Mouse (Mus musculus) hematopoietic stem cell, adult 5-6 weeks (primary cell): ENCODE data around the gene Aff1. TPM values are rescaled to one million over a fixed set of nuclear protein-coding genes. Genes with fewer than 3 reads are reported as not detected.

Experiments
- ATAC-seq, 2 experiments: fragments of 125-278 bp in 1 of 2; replicated peaks in 1 of 2; 2 replicates each; pipeline ENCODE4 v1.8.0; 2016 to 2017; ENCODE audit warnings: inconsistent platforms in 2 of 2, mild to moderate bottlenecking in 2 of 2, moderate number of reproducible peaks in 2 of 2, low read depth in 1 of 2, moderate TSS enrichment in 1 of 2; ENCODE audit not compliant: low FRiP score in 2 of 2, poor library complexity in 2 of 2, severe bottlenecking in 2 of 2, insufficient read depth in 1 of 2, low TSS enrichment in 1 of 2
- total RNA-seq: library from RNA; stranded (forward); fragments of 172-1452, 232-1000 nt; gene quantifications from 2 replicates; pipeline ENCODE4 v1.2.3, GENCODE M21; 2017

The Aff1 gene
- total RNA-seq, 1 experiment from 2014 or later = 19.7 TPM

- ATAC-seq = no peak
Observed at GRCm38 (mm10) chr5:103854807-103855194, 162.6 kb downstream of the Aff1 start.

- no peak for ATAC-seq
Observed at GRCm38 (mm10) chr5:103855483-103856211, 163.5 kb downstream of the Aff1 start.

DNA sequence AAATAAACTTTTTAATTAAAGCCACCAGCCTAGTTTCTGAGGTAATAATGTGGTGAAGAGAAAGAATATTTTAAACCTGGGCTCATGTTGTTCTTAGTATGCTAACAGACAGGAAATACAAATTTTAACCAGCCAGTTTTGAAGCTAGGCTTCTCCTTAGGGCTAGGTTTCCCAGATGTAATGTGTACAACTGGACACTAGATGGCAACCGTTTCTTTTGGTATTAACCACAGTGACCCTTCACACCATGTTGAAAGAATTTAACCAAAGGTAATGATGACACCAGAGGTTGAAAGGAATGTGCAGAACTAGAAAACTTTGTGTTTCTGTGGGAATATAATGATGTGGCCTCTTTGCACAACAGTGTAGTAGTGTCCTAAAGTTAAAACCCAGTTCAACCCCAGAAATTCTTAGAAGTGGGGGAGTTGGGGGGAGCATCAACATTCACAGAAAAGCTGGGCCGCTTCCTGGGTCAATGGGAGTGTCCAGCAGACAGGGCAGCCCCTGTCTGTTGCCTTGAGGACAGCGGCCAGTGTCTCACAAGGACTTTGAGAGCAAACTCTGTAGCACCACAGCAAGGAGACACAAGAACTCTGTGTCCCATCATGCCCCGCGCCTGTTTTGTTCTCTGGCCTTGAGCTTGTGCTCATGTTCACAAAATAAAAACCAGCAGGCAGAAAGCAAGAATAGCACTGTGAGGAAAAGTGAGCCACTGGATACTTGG lies 164.3 kb downstream of the Aff1 start:
- ATAC-seq = peak in 1 of 2 experiments; percentile 69; a peak in 1 of 4 replicates

DNA sequence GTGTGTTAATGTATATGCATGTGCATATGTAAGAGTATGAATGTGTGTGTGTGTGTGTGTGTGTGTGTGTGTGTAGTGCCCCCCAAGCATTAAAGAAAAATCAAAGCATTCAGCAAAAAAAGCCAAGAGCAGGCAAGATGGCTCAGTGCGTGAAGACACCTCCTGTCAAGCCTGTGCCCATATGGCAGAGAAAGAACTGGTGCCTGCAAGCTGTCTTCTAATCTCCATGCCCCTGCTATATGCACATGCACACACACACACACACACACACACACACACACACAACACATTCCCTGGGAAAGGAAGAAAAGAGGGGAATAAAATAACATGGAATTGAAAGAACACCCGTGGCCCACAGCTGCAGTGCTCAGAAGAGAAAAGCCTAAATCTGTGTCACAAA lies 165.0 kb downstream of the Aff1 start:
- no peak for ATAC-seq

DNA sequence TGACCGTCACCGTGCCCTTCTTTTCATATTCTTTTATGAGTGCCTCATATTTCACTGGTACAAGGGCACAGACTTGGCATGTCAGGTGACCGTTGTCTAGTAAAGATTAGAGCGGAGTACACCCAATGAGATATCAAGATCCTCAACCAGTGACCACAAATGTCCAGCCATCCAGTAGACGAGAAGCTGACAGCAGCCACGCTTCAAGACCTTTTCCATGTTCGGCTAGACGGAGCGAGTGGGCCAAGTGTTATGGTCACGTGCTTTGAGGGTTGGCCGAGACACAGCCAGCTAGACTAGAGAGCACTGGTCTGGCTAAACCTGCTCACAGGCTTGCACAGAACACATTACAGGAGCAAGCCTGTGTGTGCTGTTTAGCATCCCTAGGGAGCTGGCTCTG lies 168.4 kb downstream of the Aff1 start:
- no peak for ATAC-seq

DNA sequence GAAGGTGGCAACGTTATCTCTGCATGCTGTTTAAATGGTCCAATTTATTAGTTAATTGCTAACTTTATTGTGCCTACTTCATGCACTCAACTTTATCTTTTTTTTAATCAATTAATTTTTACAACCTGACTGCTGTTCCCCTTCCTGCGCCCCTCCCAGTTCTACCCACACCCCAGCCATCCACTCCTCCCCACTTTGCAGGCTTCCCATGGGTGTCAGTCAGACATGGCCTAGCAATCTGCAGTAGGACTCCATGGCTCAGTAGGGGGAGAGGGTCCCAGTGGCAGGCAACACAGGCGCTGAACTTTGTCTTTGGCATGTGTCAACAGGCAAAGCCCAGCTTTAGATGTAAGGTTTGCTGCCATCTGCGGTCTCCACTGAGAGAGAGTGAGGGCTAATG lies 171.6 kb downstream of the Aff1 start:
- no peak for ATAC-seq

DNA sequence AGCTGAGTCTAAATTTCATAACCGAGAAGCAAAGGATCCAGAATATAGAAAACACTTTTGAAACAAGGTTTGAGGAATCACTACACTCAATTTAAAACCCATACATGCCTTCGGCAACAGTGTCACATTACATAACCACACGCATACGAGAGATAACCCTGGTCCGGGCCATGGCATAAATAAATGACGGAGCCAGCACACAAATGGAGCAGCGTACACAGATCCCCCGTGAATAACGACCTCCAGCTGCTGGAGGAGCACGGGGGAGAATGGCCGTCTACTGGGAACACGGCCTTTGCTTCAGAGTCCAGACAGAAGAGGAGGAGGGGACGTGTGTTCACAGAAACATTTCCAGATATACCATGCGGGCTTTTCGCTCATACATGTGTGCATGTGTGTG lies 197.6 kb downstream of the Aff1 start:
- no peak for ATAC-seq

DNA sequence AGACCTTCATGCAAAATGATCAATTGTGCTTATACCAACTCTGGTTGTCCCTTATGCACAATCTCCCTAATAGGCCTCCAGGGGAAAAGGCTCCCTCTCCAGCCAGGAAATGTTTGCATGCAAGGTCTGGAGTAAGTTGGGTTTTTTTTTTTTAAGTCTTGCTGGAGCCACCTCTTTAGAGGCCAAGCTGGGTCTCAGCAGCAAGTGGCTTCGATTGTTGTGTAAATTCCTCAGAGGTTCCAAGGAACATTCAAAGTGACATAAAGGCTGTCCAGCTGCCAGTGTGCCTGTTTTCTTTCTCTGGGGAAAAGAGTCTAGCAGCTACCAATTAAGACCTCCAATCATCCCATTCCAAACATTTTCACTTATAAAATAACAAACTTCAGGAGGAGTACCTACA lies 206.1 kb downstream of the Aff1 start:
- no peak for ATAC-seq

Other genes with a start within 250 kb of the Aff1 start
- not detected in 2 replicates for gene Slc10a6, start 63.0 kb upstream of the Aff1 start, total RNA-seq
- not detected in 2 replicates for gene 1700016H13Rik, start 36.4 kb upstream of the Aff1 start, total RNA-seq
- gene Klhl8, start 218.9 kb downstream of the Aff1 start, total RNA-seq = 1.7 and 3.4 TPM in 2 replicates